Mouse (Mus musculus): ENCODE results near the gene Cdk6. TPM values are rescaled to one million over a fixed set of nuclear protein-coding genes. Genes with fewer than 3 reads are reported as not detected.

Gene Cdk6
- polyA plus RNA-seq, 1 experiment: 30.9 TPM

DNA sequence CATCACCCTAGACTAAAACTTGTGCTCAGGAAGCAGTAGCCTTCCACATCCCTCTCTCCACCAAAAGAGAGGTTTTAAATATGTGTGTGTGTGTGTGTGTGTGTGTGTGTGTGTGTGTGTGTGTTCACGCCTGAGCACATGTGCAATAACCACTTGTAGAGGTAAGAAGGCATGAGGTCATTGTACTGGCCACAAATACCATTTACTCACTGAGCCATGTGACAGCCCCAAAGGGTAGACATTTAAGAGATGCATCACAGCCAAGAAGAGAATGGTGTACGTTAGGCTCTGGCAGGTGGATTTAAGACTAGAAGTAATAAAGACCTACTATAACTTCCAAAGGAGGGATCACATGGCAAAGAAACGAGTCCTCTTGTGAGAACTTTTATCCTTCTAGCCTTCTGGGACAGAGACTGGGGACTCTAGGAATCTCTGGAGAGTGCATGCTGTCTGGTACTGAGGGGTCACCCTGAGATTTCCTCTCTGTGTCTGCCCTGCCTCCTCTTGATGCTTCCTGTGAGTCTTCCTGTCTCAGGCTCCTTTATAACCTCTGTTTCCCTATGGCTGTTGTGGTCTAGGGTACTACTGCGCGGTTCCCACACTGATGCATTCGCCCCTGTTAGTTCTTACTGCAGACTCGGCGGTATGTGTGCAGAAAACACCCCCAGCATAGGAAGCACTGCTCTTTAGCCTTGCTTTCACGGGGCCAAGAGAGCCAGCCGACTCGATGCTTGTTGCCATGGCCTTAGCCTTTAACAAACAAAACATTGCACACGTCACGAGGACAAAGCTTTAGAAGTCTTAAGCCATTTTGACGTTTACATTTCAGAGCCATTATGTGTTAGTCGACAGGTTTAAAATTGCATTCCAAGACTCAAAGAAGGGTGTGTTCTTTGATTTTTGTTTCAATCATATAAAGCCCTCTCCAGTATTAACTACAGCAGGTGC, 22.0 kb downstream of the Cdk6 start:
- Histone ChIP-seq H3K27me3 (ENCODE audit: control insufficient read depth, insufficient read depth, insufficient read length) (no peaks in the 10 kb centered on the region), H3ac (ENCODE audit: control insufficient read depth, insufficient read length, low read depth) (no peak overlapping the region), H3K79me3 (ENCODE audit: low read depth) (peaks cover 92% of the 10 kb centered on the region), H3K36me3 (ENCODE audit: control insufficient read depth, insufficient read depth) (peaks cover 57% of the 10 kb centered on the region), H3K79me2 (ENCODE audit: control insufficient read depth, insufficient read depth) (peaks cover 100% of the 10 kb centered on the region), H3K4me3 (ENCODE audit: insufficient read depth, poor library complexity, severe bottlenecking) (no peak overlapping the region)
- TF ChIP-seq CTCF (IDR thresholded peaks at IDR 0.05; ENCODE audit: control insufficient read depth, insufficient read depth, insufficient read length): no peak
- TF ChIP-seq CEBPB (IDR thresholded peaks at IDR 0.05; ENCODE audit: low read depth): no peak
- TF ChIP-seq MYOG (IDR thresholded peaks at IDR 0.05; ENCODE audit: control insufficient read depth, extremely low read depth, insufficient read length): no peak
- no peak for TF ChIP-seq MAX (IDR thresholded peaks at IDR 0.05)
- TF ChIP-seq MYOD1 (IDR thresholded peaks at IDR 0.05; ENCODE audit: control insufficient read depth, insufficient read length, low read depth): no peak
- no peak for TF ChIP-seq FOSL1 (IDR thresholded peaks at IDR 0.05; ENCODE audit: insufficient read depth, low read length, poor library complexity, severe bottlenecking)
- no peak for TF ChIP-seq USF1 (IDR thresholded peaks at IDR 0.05; ENCODE audit: low read depth)

DNA sequence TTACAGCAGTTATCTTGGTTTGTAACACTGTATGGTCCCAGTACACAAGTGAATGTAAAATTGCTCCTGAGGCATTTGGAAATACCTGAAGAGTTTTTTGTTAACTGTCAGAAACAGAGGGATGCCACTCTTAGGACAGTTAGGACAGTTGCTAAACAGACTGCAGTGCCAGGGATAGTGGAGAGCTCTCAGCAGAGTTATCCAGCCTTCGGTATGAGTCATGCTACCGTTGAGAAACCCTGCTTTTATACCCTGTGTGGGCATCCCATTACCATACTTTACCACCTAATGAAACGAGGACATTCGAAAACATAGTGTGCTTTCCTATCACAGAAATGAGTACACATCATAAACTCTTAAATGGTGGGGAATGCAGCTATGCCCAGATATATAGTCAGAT, 25.8 kb downstream of the Cdk6 start:
- no peak for TF ChIP-seq MAX (IDR thresholded peaks at IDR 0.05)
- no peak for TF ChIP-seq MYOD1 (IDR thresholded peaks at IDR 0.05; ENCODE audit: control insufficient read depth, insufficient read length, low read depth)
- TF ChIP-seq CEBPB (IDR thresholded peaks at IDR 0.05; ENCODE audit: low read depth): no peak
- no peak for TF ChIP-seq FOSL1 (IDR thresholded peaks at IDR 0.05; ENCODE audit: insufficient read depth, low read length, poor library complexity, severe bottlenecking)
- TF ChIP-seq MYOG (IDR thresholded peaks at IDR 0.05; ENCODE audit: control insufficient read depth, extremely low read depth, insufficient read length): no peak
- TF ChIP-seq CTCF (IDR thresholded peaks at IDR 0.05; ENCODE audit: control insufficient read depth, insufficient read depth, insufficient read length): no peak
- no peak for TF ChIP-seq USF1 (IDR thresholded peaks at IDR 0.05; ENCODE audit: low read depth)
- Histone ChIP-seq H3ac (ENCODE audit: control insufficient read depth, insufficient read length, low read depth) (no peak overlapping the region), H3K4me3 (ENCODE audit: insufficient read depth, poor library complexity, severe bottlenecking) (no peak overlapping the region), H3K36me3 (ENCODE audit: control insufficient read depth, insufficient read depth) (peaks cover 37% of the 10 kb centered on the region), H3K27me3 (ENCODE audit: control insufficient read depth, insufficient read depth, insufficient read length) (no peaks in the 10 kb centered on the region), H3K79me3 (ENCODE audit: low read depth) (peaks cover 88% of the 10 kb centered on the region), H3K79me2 (ENCODE audit: control insufficient read depth, insufficient read depth) (peaks cover 100% of the 10 kb centered on the region)

DNA sequence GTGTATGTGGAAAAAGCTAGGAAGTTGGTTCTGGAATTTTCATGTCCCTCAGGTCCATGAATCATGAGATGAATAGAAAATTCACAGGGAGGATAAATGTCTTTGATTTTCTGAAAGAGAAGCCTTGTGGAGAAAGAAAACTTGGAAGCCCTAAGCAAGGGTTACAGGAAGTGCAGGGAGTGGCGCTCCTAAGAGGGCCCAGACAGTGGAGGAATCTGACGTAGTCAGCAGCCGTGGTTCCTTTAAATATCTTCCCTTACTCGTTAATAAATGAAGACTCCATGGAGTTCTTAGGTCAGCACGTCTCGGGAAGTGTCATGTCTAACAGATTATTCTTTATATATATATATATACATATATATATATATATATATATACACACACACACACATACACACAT, 28.0 kb downstream of the Cdk6 start:
- Histone ChIP-seq H3K4me3 (ENCODE audit: insufficient read depth, poor library complexity, severe bottlenecking) (no peak overlapping the region), H3ac (ENCODE audit: control insufficient read depth, insufficient read length, low read depth) (no peak overlapping the region), H3K27me3 (ENCODE audit: control insufficient read depth, insufficient read depth, insufficient read length) (no peaks in the 10 kb centered on the region), H3K79me3 (ENCODE audit: low read depth) (peaks cover 82% of the 10 kb centered on the region), H3K36me3 (ENCODE audit: control insufficient read depth, insufficient read depth) (peaks cover 41% of the 10 kb centered on the region), H3K79me2 (ENCODE audit: control insufficient read depth, insufficient read depth) (peaks cover 100% of the 10 kb centered on the region)
- TF ChIP-seq USF1 (IDR thresholded peaks at IDR 0.05; ENCODE audit: low read depth) (no peak), MAX (IDR thresholded peaks at IDR 0.05) (no peak), FOSL1 (IDR thresholded peaks at IDR 0.05; ENCODE audit: insufficient read depth, low read length, poor library complexity, severe bottlenecking) (no peak), MYOD1 (IDR thresholded peaks at IDR 0.05; ENCODE audit: control insufficient read depth, insufficient read length, low read depth) (no peak), CTCF (IDR thresholded peaks at IDR 0.05; ENCODE audit: control insufficient read depth, insufficient read depth, insufficient read length) (no peak), CEBPB (IDR thresholded peaks at IDR 0.05; ENCODE audit: low read depth) (no peak), MYOG (IDR thresholded peaks at IDR 0.05; ENCODE audit: control insufficient read depth, extremely low read depth, insufficient read length) (no peak)

DNA sequence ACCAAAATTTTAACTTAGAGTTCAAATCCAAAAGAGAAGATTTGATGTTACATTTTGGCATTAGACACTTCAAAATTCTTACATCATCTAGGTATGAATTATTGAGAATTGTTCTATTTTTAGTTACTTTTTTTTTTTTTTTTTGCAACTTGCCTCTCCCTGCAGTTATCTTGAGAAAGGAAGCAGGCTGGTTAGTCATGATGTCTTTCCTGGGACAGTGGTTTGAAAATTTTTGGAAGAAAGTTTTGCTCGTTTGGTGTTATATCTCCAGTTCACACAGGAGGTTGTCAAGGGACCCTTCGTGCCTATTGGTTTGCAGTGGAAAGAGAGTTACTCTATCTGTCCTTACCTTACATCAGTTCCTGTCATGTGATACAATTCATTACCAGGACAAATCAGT, 29.9 kb downstream of the Cdk6 start:
- TF ChIP-seq MAX (IDR thresholded peaks at IDR 0.05) (no peak), FOSL1 (IDR thresholded peaks at IDR 0.05; ENCODE audit: insufficient read depth, low read length, poor library complexity, severe bottlenecking) (no peak), CTCF (IDR thresholded peaks at IDR 0.05; ENCODE audit: control insufficient read depth, insufficient read depth, insufficient read length) (no peak), MYOG (IDR thresholded peaks at IDR 0.05; ENCODE audit: control insufficient read depth, extremely low read depth, insufficient read length) (no peak), CEBPB (IDR thresholded peaks at IDR 0.05; ENCODE audit: low read depth) (no peak), USF1 (IDR thresholded peaks at IDR 0.05; ENCODE audit: low read depth) (no peak), MYOD1 (IDR thresholded peaks at IDR 0.05; ENCODE audit: control insufficient read depth, insufficient read length, low read depth) (no peak)
- Histone ChIP-seq H3ac (ENCODE audit: control insufficient read depth, insufficient read length, low read depth) (no peak overlapping the region), H3K36me3 (ENCODE audit: control insufficient read depth, insufficient read depth) (peaks cover 29% of the 10 kb centered on the region), H3K79me2 (ENCODE audit: control insufficient read depth, insufficient read depth) (peaks cover 100% of the 10 kb centered on the region), H3K79me3 (ENCODE audit: low read depth) (peaks cover 83% of the 10 kb centered on the region), H3K27me3 (ENCODE audit: control insufficient read depth, insufficient read depth, insufficient read length) (no peaks in the 10 kb centered on the region), H3K4me3 (ENCODE audit: insufficient read depth, poor library complexity, severe bottlenecking) (no peak overlapping the region)

DNA sequence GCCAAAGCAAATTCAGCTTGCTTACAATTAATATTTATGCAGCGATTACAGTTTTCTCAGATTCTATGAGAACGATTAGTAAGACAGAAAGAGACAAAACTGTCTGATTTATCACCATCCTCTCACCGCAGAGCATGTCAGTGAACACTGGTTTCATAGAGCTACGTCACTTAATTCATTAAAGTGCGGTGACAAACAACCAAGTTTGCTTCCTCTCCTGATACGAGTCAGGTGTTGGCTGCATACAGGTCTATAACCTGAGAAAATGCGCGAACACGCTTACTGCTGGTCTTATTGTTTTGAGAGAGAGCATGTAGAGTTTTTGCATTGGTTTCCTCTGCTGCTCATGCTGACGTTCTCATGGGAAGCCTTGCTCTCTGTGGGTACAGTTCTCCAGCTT, 31.9 kb downstream of the Cdk6 start:
- Histone ChIP-seq H3K79me3 (ENCODE audit: low read depth) (peaks cover 78% of the 10 kb centered on the region), H3K79me2 (ENCODE audit: control insufficient read depth, insufficient read depth) (peaks cover 99% of the 10 kb centered on the region), H3K27me3 (ENCODE audit: control insufficient read depth, insufficient read depth, insufficient read length) (no peaks in the 10 kb centered on the region), H3ac (ENCODE audit: control insufficient read depth, insufficient read length, low read depth) (no peak overlapping the region), H3K4me3 (ENCODE audit: insufficient read depth, poor library complexity, severe bottlenecking) (no peak overlapping the region), H3K36me3 (ENCODE audit: control insufficient read depth, insufficient read depth) (peaks cover 19% of the 10 kb centered on the region)
- TF ChIP-seq MYOG (IDR thresholded peaks at IDR 0.05; ENCODE audit: control insufficient read depth, extremely low read depth, insufficient read length) (no peak), CEBPB (IDR thresholded peaks at IDR 0.05; ENCODE audit: low read depth) (no peak), USF1 (IDR thresholded peaks at IDR 0.05; ENCODE audit: low read depth) (no peak), MAX (IDR thresholded peaks at IDR 0.05) (no peak), MYOD1 (IDR thresholded peaks at IDR 0.05; ENCODE audit: control insufficient read depth, insufficient read length, low read depth) (no peak), CTCF (IDR thresholded peaks at IDR 0.05; ENCODE audit: control insufficient read depth, insufficient read depth, insufficient read length) (no peak), FOSL1 (IDR thresholded peaks at IDR 0.05; ENCODE audit: insufficient read depth, low read length, poor library complexity, severe bottlenecking) (no peak)
